ENCODE assay signal across 28 mouse cellular contexts in genomic region chr11:116396934-116397330, GRCm38 (mm10). TPM values are rescaled to one million over a fixed set of nuclear protein-coding genes. Genes with fewer than 3 reads are reported as not detected.
DNase-seq lines count a peak whose midpoint lies in the region; ATAC-seq and TF ChIP-seq lines count a peak whose summit lies in the region.
"Had no signal": no experiment of that assay in that cellular context is flagged by ENCODE, and none has a peak within 500 bp of the region (broad histone marks: within the 10 kb centered on the region; RNA-seq: fewer than 3 reads in every experiment).

No protein-coding gene starts in this region.

- TF ChIP-seq CTCF in liver, adult 2 months (IDR thresholded peaks at IDR 0.05; ENCODE audit: low read depth, low read length) = no peak
- TF ChIP-seq CTCF in liver, postnatal 0 days (IDR thresholded peaks at IDR 0.05; ENCODE audit: low read depth) = no peak
- no peak for TF ChIP-seq CTCF in stomach, postnatal 0 days (IDR thresholded peaks at IDR 0.05; ENCODE audit: low read depth)

- ATAC-seq in liver, postnatal 0 days = no peak
- ATAC-seq in midbrain, embryonic 11.5 days (ENCODE audit: low FRiP score) = no peak
- no peak for ATAC-seq in midbrain, embryonic 14.5 days (ENCODE audit: low FRiP score, low TSS enrichment)
- peak; percentile 29; the same call in 1 of the 2 replicates for ATAC-seq in stomach, postnatal 0 days (ENCODE audit: low FRiP score, low TSS enrichment)
- ATAC-seq: activated CD4-positive, CD25-positive, alpha-beta regulatory T cell, adult 4 months; forebrain, embryonic 14.5 days; forebrain, embryonic 16.5 days; Patski had no signal

- H3K4me1 ChIP-seq in liver, adult 2 months (ENCODE audit: control insufficient read depth, insufficient read depth, low read length) = no peaks in the 10 kb centered on the region; the same call in 1 of the 2 replicates
- no peaks in the 10 kb centered on the region for H3K4me1 ChIP-seq in liver, postnatal 0 days (ENCODE audit: insufficient read depth)
- no peaks in the 10 kb centered on the region for H3K4me1 ChIP-seq in midbrain, embryonic 11.5 days (ENCODE audit: control insufficient read depth, insufficient read depth, low read length)
- H3K4me1 ChIP-seq in midbrain, embryonic 14.5 days (ENCODE audit: control insufficient read depth, insufficient read depth, low read length) = no peaks in the 10 kb centered on the region
- H3K4me1 ChIP-seq in brown adipose tissue, adult 24 weeks (ENCODE audit: control insufficient read depth, insufficient read depth, insufficient read length, low read length) = peaks cover 12% of the 10 kb centered on the region; the same call in 1 of the 2 replicates
- no peaks in the 10 kb centered on the region for H3K4me1 ChIP-seq in stomach, postnatal 0 days (replicated peaks; ENCODE audit: control insufficient read depth, insufficient read depth)
- H3K4me1 ChIP-seq: embryonic facial prominence, embryonic 15.5 days; forebrain, embryonic 10.5 days had no signal

- no peak overlapping the region for H3K9ac ChIP-seq in liver, adult 2 months (ENCODE audit: low read depth, low read length)
- no peak overlapping the region for H3K9ac ChIP-seq in liver, postnatal 0 days (replicated peaks)
- H3K9ac ChIP-seq in midbrain, embryonic 11.5 days (ENCODE audit: low read length) = no peak overlapping the region
- H3K9ac ChIP-seq in midbrain, embryonic 14.5 days (replicated peaks; ENCODE audit: low read length) = no peak overlapping the region
- no peak overlapping the region for H3K9ac ChIP-seq in stomach, postnatal 0 days (ENCODE audit: low read length)
- H3K9ac ChIP-seq: embryonic facial prominence, embryonic 15.5 days; forebrain, embryonic 12.5 days had no signal

- no peaks in the 10 kb centered on the region for H3K36me3 ChIP-seq in liver, adult 2 months (ENCODE audit: control insufficient read depth, insufficient read depth, low read length)
- H3K36me3 ChIP-seq in liver, postnatal 0 days (replicated peaks; ENCODE audit: insufficient read depth, low read length) = peaks cover 19% of the 10 kb centered on the region
- H3K36me3 ChIP-seq in midbrain, embryonic 11.5 days (ENCODE audit: control insufficient read depth, insufficient read depth, low read length) = no peaks in the 10 kb centered on the region
- peaks cover 8% of the 10 kb centered on the region for H3K36me3 ChIP-seq in midbrain, embryonic 14.5 days (ENCODE audit: control insufficient read depth, insufficient read depth, low read length)
- H3K36me3 ChIP-seq in stomach, postnatal 0 days (ENCODE audit: control insufficient read depth, insufficient read depth, low read length) = no peaks in the 10 kb centered on the region; the same call in 1 of the 2 replicates

- H3K79me2 ChIP-seq in liver, adult 2 months (ENCODE audit: control insufficient read depth, insufficient read depth, low read length) = no peaks in the 10 kb centered on the region

- no peaks in the 10 kb centered on the region for H3K9me3 ChIP-seq in liver, postnatal 0 days (ENCODE audit: low read length)
- H3K9me3 ChIP-seq in midbrain, embryonic 11.5 days (ENCODE audit: control insufficient read depth, low read length) = no peaks in the 10 kb centered on the region
- H3K9me3 ChIP-seq in midbrain, embryonic 14.5 days (ENCODE audit: control insufficient read depth, low read length) = no peaks in the 10 kb centered on the region
- H3K9me3 ChIP-seq in stomach, postnatal 0 days (ENCODE audit: control insufficient read depth, low read length) = no peaks in the 10 kb centered on the region
- H3K9me3 ChIP-seq: embryonic facial prominence, embryonic 13.5 days; embryonic facial prominence, embryonic 15.5 days; forebrain, embryonic 10.5 days; forebrain, embryonic 12.5 days; G1E had no signal

- no peak for DNase-seq in liver, adult 2 months (ENCODE audit: extremely low read depth, low read depth, low spot score)
- no peak for DNase-seq in liver, postnatal 0 days
- DNase-seq in midbrain, embryonic 11.5 days (ENCODE audit: low spot score, missing footprints) = peak; percentile 66
- no peak for DNase-seq in midbrain, embryonic 14.5 days
- no peak for DNase-seq in stomach, postnatal 0 days (ENCODE audit: low spot score)
- no peak for DNase-seq in kidney, adult 11 months
- no peak for DNase-seq in urinary bladder, adult 2 months (ENCODE audit: low spot score)
- DNase-seq: adrenal gland, adult 8-10 months; adrenal gland, postnatal 14 days; adrenal gland, postnatal 36 days; cerebellum, adult 11 months; cerebellum, adult 18-20 months; cerebellum, adult 8-10 months; cerebellum, adult 9-11 months; cerebellum, postnatal 14 days; cerebellum, postnatal 36 days; embryo, embryonic 11 days had no signal

- H3K27ac ChIP-seq in liver, adult 2 months (replicated peaks; ENCODE audit: insufficient read depth, low read depth, low read length) = peak overlapping the region; percentile 27; the same call in 1 of the 2 replicates
- no peak overlapping the region for H3K27ac ChIP-seq in liver, postnatal 0 days (ENCODE audit: low read depth)
- H3K27ac ChIP-seq in midbrain, embryonic 11.5 days (ENCODE audit: low read depth, low read length) = no peak overlapping the region
- H3K27ac ChIP-seq in midbrain, embryonic 14.5 days (replicated peaks; ENCODE audit: low read depth, low read length) = no peak overlapping the region
- peak overlapping the region; percentile 83 for H3K27ac ChIP-seq in brown adipose tissue, adult 24 weeks (replicated peaks; ENCODE audit: low read depth, low read length)
- no peak overlapping the region for H3K27ac ChIP-seq in stomach, postnatal 0 days (replicated peaks)
- H3K27ac ChIP-seq: embryonic facial prominence, embryonic 13.5 days; embryonic facial prominence, embryonic 15.5 days; forebrain, embryonic 10.5 days; forebrain, embryonic 12.5 days had no signal

- H3K27me3 ChIP-seq in liver, adult 2 months (ENCODE audit: control insufficient read depth, insufficient read depth, low read length) = no peaks in the 10 kb centered on the region
- H3K27me3 ChIP-seq in liver, postnatal 0 days (ENCODE audit: insufficient read depth, low read length) = no peaks in the 10 kb centered on the region
- H3K27me3 ChIP-seq in midbrain, embryonic 11.5 days (ENCODE audit: control insufficient read depth, insufficient read depth, low read length) = no peaks in the 10 kb centered on the region
- H3K27me3 ChIP-seq in midbrain, embryonic 14.5 days (ENCODE audit: control insufficient read depth, insufficient read depth, low read length) = no peaks in the 10 kb centered on the region
- no peaks in the 10 kb centered on the region for H3K27me3 ChIP-seq in stomach, postnatal 0 days (ENCODE audit: control insufficient read depth, insufficient read depth, low read length)
- H3K27me3 ChIP-seq: embryonic facial prominence, embryonic 13.5 days; embryonic facial prominence, embryonic 15.5 days; forebrain, embryonic 12.5 days; Patski had no signal

- no peak for TF ChIP-seq POLR2A in liver, adult 2 months (IDR thresholded peaks at IDR 0.05; ENCODE audit: extremely low read depth, insufficient read depth, low read length)

- no peak overlapping the region for H3K4me3 ChIP-seq in liver, adult 2 months (ENCODE audit: insufficient read depth, low read depth, low read length)
- no peak overlapping the region for H3K4me3 ChIP-seq in liver, postnatal 0 days (ENCODE audit: low read depth, low read length)
- no peak overlapping the region for H3K4me3 ChIP-seq in midbrain, embryonic 11.5 days (ENCODE audit: low read depth, low read length)
- H3K4me3 ChIP-seq in midbrain, embryonic 14.5 days (replicated peaks; ENCODE audit: low read depth, low read length) = no peak overlapping the region
- H3K4me3 ChIP-seq in brown adipose tissue, adult 24 weeks (ENCODE audit: insufficient read depth, low read depth, low read length) = no peak overlapping the region
- no peak overlapping the region for H3K4me3 ChIP-seq in stomach, postnatal 0 days (ENCODE audit: low read depth, low read length)
- H3K4me3 ChIP-seq: embryonic facial prominence, embryonic 13.5 days; embryonic facial prominence, embryonic 15.5 days; erythroblast, embryonic 14.5 days; forebrain, embryonic 10.5 days; forebrain, embryonic 12.5 days had no signal

- no peak for TF ChIP-seq EP300 in liver, postnatal 0 days (IDR thresholded peaks at IDR 0.05; ENCODE audit: low read depth)
- no peak for TF ChIP-seq EP300 in stomach, postnatal 0 days (optimal IDR thresholded peaks at IDR 0.05)

- 96% methylated on average over 3 of the region's 3 CpGs for WGBS in liver, adult 2 months
- WGBS in liver, postnatal 0 days (ENCODE audit: insufficient replicate concordance) = 90% methylated on average over 3 of the region's 3 CpGs
- WGBS in midbrain, embryonic 11.5 days = 95% methylated on average over 3 of the region's 3 CpGs
- 95% methylated on average over 3 of the region's 3 CpGs for WGBS in midbrain, embryonic 14.5 days
- 93% methylated on average over 3 of the region's 3 CpGs for WGBS in stomach, postnatal 0 days

- H3K4me2 ChIP-seq in liver, postnatal 0 days (ENCODE audit: low read depth, low read length) = no peak overlapping the region
- H3K4me2 ChIP-seq in midbrain, embryonic 11.5 days = no peak overlapping the region
- H3K4me2 ChIP-seq in midbrain, embryonic 14.5 days (ENCODE audit: low read length) = no peak overlapping the region
- no peak overlapping the region for H3K4me2 ChIP-seq in stomach, postnatal 0 days (replicated peaks; ENCODE audit: low read depth)
- H3K4me2 ChIP-seq: embryonic facial prominence, embryonic 13.5 days; embryonic facial prominence, embryonic 15.5 days; forebrain, embryonic 12.5 days had no signal

RNA-seq across cellular contexts. Expression of gene Rnf157, which starts 15.9 kb away (rescaled TPM):
- total RNA-seq in liver, adult 2 months (2014; rRNA removed) = 1.0 and 1.3 TPM in 2 replicates
- 0.75 and 0.87 TPM in 2 replicates for polyA plus RNA-seq in liver, adult 2 months (2012; rRNA removed)
- 1.5 and 2.2 TPM in 2 replicates for polyA plus RNA-seq in liver, postnatal 0 days (2015; fragmentation: Nextera tagmentation; extraction: Ambion mirVana)
- 17.8 and 18.1 TPM in 2 replicates for polyA plus RNA-seq in midbrain, embryonic 11.5 days (2014; fragmentation: Nextera tagmentation; extraction: Ambion mirVana)
- polyA plus RNA-seq in midbrain, embryonic 14.5 days (2014; fragmentation: Nextera tagmentation; extraction: Ambion mirVana) = 45.5 and 50.2 TPM in 2 replicates
- polyA plus RNA-seq in brown adipose tissue, adult 24 weeks (2012; ENCODE audit: insufficient read depth, insufficient read length, missing spikeins) = 0.67 TPM in 1 of 2 replicates, not detected in the other
- 2.8 and 3.0 TPM in 2 replicates for polyA plus RNA-seq in stomach, postnatal 0 days (2015; fragmentation: Nextera tagmentation; extraction: Ambion mirVana)
- 5.0 and 8.3 TPM in 2 replicates for polyA plus RNA-seq in urinary bladder, adult 2 months (2012; rRNA removed)
- polyA plus RNA-seq: erythroblast, embryonic 14.5 days had no signal

RNA-seq across cellular contexts. Expression of gene Ubald2, which starts 37.0 kb away (rescaled TPM):
- 16.1 and 16.6 TPM in 2 replicates for total RNA-seq in liver, adult 2 months (2014; rRNA removed)
- polyA plus RNA-seq in liver, adult 2 months (2012; rRNA removed) = 45.7 and 72.0 TPM in 2 replicates
- polyA plus RNA-seq in liver, postnatal 0 days (2015; fragmentation: Nextera tagmentation; extraction: Ambion mirVana) = 29.2 and 29.8 TPM in 2 replicates
- 72.3 and 83.0 TPM in 2 replicates for polyA plus RNA-seq in midbrain, embryonic 11.5 days (2014; fragmentation: Nextera tagmentation; extraction: Ambion mirVana)
- 77.5 and 87.8 TPM in 2 replicates for polyA plus RNA-seq in midbrain, embryonic 14.5 days (2014; fragmentation: Nextera tagmentation; extraction: Ambion mirVana)
- polyA plus RNA-seq in brown adipose tissue, adult 24 weeks (2012; ENCODE audit: insufficient read depth, insufficient read length, missing spikeins) = 29.8 and 38.4 TPM in 2 replicates
- polyA plus RNA-seq in stomach, postnatal 0 days (2015; fragmentation: Nextera tagmentation; extraction: Ambion mirVana) = 35.4 and 35.7 TPM in 2 replicates
- 89.8 and 104 TPM in 2 replicates for polyA plus RNA-seq in urinary bladder, adult 2 months (2012; rRNA removed)

Comparison
In these comparisons a context has a peak if more than half of its experiments do, and no peak if none do; other contexts are left out.
1. H3K27ac ChIP-seq: peak in liver, adult 2 months (single experiment) and brown adipose tissue, adult 24 weeks (single experiment); none in liver, postnatal 0 days (single experiment), midbrain, embryonic 11.5 days (single experiment), midbrain, embryonic 14.5 days (single experiment) and stomach, postnatal 0 days (single experiment).